Mouse (Mus musculus) ES-E14 (cell line): ENCODE measurements around the gene Nrxn3. TPM values are rescaled to one million over a fixed set of nuclear protein-coding genes. Genes with fewer than 3 reads are reported as not detected.

Experiments
- DNase-seq: peaks from one replicate; pipeline ENCODE4 v3.0.0-alpha.2; 2013; ENCODE audit warnings: low read depth, low spot score
- H3K27ac ChIP-seq: 2 replicates; pipeline ENCODE4 v1.5.1; 2012; ENCODE audit warnings: low read depth, mild to moderate bottlenecking, low read length, moderate library complexity, mixed read lengths; ENCODE audit not compliant: poor library complexity, insufficient read depth, severe bottlenecking
- H3K36me3 ChIP-seq: 2 replicates; pipeline ENCODE4 v1.6.1; 2012; ENCODE audit warnings: mild to moderate bottlenecking, low read length, moderate library complexity, mixed read lengths; ENCODE audit not compliant: control insufficient read depth, poor library complexity, insufficient read depth, severe bottlenecking
- H3K4me1 ChIP-seq, 2 experiments: fragments of 150-350 bp in 1 of 2; sonication (generic) in 1 of 2; 2 replicates each; pipeline ENCODE4 v1.6.1; 2012; ENCODE audit warnings: low read length in 2 of 2, mild to moderate bottlenecking in 1 of 2, mixed read lengths in 1 of 2; ENCODE audit not compliant: control insufficient read depth in 2 of 2, insufficient read depth in 2 of 2, poor library complexity in 1 of 2
- H3K4me3 ChIP-seq, 2 experiments: fragments of 150-350 bp in 1 of 2; sonication (generic) in 1 of 2; 2 replicates each; pipeline ENCODE4 v1.5.1; 2012; ENCODE audit warnings: low read length in 2 of 2, low read depth in 1 of 2, mild to moderate bottlenecking in 1 of 2, mixed read lengths in 1 of 2; ENCODE audit not compliant: insufficient read depth in 1 of 2, poor library complexity in 1 of 2, severe bottlenecking in 1 of 2
- H3K9ac ChIP-seq: 2 replicates; pipeline ENCODE4 v1.6.1; 2012; ENCODE audit warnings: low read depth, mild to moderate bottlenecking, low read length, mixed read lengths; ENCODE audit not compliant: poor library complexity, insufficient read depth, severe bottlenecking
- H3K9me3 ChIP-seq: fragments of 150-350 bp; sonication (generic); 2 replicates; pipeline ENCODE4 v1.6.1; 2012; ENCODE audit warnings: low read depth, mild to moderate bottlenecking, low read length; ENCODE audit not compliant: control insufficient read depth, insufficient read depth
- CHD2 ChIP-seq: IDR thresholded peaks from 2 replicates; pipeline ENCODE4 v1.6.1; 2014; ENCODE audit warnings: mild to moderate bottlenecking, low read depth, low read length, inconsistent platforms
- HCFC1 ChIP-seq: IDR thresholded peaks from 2 replicates; pipeline ENCODE4 v1.6.1; 2012; ENCODE audit warnings: low read length, inconsistent platforms, borderline replicate concordance; ENCODE audit not compliant: insufficient read depth
- MAFK ChIP-seq: IDR thresholded peaks from 2 replicates; pipeline ENCODE4 v1.6.1; 2014; ENCODE audit warnings: mild to moderate bottlenecking, low read depth, low read length, inconsistent platforms; ENCODE audit not compliant: insufficient read depth
- ZC3H11A ChIP-seq: IDR thresholded peaks from 2 replicates; pipeline ENCODE4 v1.6.1; 2012; ENCODE audit warnings: low read depth, mild to moderate bottlenecking, inconsistent platforms, low read length, borderline replicate concordance
- ZNF384 ChIP-seq: IDR thresholded peaks from 2 replicates; pipeline ENCODE4 v1.6.1; 2012; ENCODE audit warnings: low read depth, low read length, inconsistent platforms
- in situ Hi-C, 2 experiments: fragments of 600-800 bp; cut with MboI; formaldehyde crosslinking; loops; one replicate each; pipeline ENCODE4 v1.15.1; 2025; ENCODE audit warnings: low sequenced_read_pairs in 2 of 2, inconsistent platforms in 1 of 2; ENCODE audit not compliant: unreplicated experiment in 2 of 2
- total RNA-seq: library from RNA; depleted of rRNA; stranded (reverse); fragments of 300-350 nt; gene quantifications from 2 replicates; pipeline ENCODE4 v1.2.3, GENCODE M21; 2012

Nrxn3 gene
- total RNA-seq, 1 experiment, result 0.13 TPM

DNA sequence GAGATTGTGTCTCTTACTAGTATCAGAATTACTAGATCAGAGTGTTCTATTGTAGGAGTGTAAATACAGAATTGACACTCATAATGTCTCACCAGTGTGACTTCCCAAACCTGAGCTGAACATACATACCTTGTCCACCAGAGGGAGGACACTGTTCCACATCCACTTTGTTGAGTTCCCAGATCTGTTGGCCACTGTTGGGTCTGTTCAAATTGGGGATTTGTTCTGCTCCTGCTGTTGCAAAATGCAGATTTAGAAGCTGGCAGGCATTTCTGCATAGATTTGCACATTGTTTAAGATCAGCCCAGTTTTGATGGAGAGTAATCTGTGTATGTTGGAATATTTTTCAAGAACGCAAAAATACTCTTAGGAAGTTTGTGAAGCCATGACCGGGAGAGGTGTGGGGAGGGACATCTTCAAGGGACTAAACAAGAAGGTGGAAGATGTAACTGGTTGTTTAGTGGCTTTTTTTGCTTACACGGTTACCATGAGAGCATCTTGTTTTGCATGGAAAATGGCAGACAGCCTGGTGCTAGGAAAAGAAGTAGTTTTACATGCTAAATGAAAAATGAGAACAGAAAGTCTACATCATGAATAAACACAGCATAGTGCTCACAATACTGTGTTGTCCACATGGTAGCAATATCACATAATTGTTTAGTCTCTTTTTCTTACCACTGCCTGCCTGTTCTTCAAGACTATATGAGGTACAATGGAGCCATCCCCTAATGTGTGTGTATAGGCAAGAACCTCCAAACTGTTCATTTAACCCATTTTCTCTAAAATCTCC lies 609.0 kb downstream of the Nrxn3 start:
- Histone ChIP-seq H3K36me3 (no peaks in the 10 kb centered on the region), H3K9ac (no peak overlapping the region), H3K27ac (no peak overlapping the region), H3K4me1 (no peaks in the 10 kb centered on the region), H3K4me3 (no peak overlapping the region), H3K9me3 (no peaks in the 10 kb centered on the region)
- no peak for TF ChIP-seq MAFK
- TF ChIP-seq HCFC1, result no peak
- no peak for TF ChIP-seq ZNF384
- TF ChIP-seq CHD2, result no peak
- TF ChIP-seq ZC3H11A, result no peak
- in situ Hi-C loops, result no loop called here
- DNase-seq, result no peak

DNA sequence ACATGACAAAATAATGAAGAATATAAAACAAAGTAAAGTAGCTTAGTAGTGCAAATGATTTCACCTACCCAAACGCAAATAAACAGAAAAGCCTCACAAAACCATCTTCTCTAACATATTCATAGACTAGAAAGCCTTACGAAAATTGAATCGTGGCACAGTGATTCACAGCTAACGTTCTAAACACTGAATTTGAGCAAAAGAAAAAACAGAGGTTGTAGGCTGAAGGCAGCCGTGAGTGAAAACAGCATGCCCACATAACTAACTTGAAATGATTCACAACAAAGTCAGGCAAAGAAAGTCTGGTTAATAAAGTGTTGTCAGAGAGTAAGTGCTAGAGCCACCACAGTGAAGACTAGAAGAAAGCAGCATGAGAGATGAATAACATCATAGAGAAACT lies 610.8 kb downstream of the Nrxn3 start:
- in situ Hi-C loops, result no loop called here
- no peaks in the 10 kb centered on the region for H3K4me1 ChIP-seq

DNA sequence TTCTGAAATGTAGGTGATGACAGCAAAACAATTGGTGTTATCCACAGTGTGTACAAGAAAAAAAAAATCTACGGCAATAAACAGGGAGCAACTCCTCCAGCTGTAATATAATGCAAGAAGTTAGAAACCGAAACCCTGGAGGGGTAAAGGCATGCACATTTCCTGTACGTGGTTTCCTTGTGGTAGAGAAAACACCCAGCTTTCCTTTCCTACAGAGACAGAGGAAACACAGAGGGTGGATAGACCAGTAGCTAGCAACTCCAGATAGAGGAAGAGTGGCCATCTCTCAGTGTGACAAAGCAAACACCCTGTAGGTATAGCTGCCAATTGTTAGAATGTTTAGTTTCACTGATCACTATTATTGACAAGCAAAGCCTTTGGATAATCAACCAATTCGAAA lies 642.2 kb downstream of the Nrxn3 start:
- Histone ChIP-seq H3K27ac (no peak overlapping the region), H3K4me3 (no peak overlapping the region), H3K9me3 (no peaks in the 10 kb centered on the region), H3K36me3 (no peaks in the 10 kb centered on the region), H3K9ac (no peak overlapping the region), H3K4me1 (no peaks in the 10 kb centered on the region)
- in situ Hi-C loops, result no loop called here
- no peak for DNase-seq
- no peak for TF ChIP-seq ZC3H11A
- no peak for TF ChIP-seq HCFC1
- TF ChIP-seq CHD2, result no peak
- no peak for TF ChIP-seq ZNF384
- no peak for TF ChIP-seq MAFK

More for the DNA sequence above, 610.8 kb downstream of the Nrxn3 start:
- DNase-seq, result no peak
- H3K9me3 ChIP-seq, result no peaks in the 10 kb centered on the region
- no peak for TF ChIP-seq HCFC1
- no peak for TF ChIP-seq ZNF384
- no peak for TF ChIP-seq ZC3H11A
- no peak for TF ChIP-seq MAFK
- no peak for TF ChIP-seq CHD2
- H3K4me3 ChIP-seq, result no peak overlapping the region
- no peaks in the 10 kb centered on the region for H3K36me3 ChIP-seq
- no peak overlapping the region for H3K9ac ChIP-seq
- H3K27ac ChIP-seq, result no peak overlapping the region

DNA sequence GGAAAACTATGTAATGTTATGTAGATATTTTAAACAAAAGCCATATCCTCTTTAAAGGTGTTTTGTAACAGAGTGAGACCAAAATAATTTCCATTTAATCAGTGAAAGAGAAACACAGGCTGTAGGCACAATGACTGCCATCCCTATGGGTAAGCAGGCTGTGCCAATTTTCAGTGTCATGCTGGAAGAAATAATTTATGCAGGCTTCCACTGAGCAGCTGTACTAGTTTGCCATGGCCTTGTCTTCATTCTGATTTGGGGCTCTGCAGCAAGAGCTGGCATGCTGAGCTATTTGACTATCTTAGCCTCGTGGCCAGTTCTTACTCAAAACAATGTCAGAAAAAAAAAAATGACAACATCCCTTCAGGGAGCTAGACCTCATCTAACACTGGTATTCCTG lies 647.3 kb downstream of the Nrxn3 start:
- no peak for TF ChIP-seq HCFC1
- TF ChIP-seq CHD2, result no peak
- TF ChIP-seq MAFK, result no peak
- TF ChIP-seq ZNF384, result no peak
- TF ChIP-seq ZC3H11A, result no peak
- H3K4me1 ChIP-seq, result no peaks in the 10 kb centered on the region
- no peaks in the 10 kb centered on the region for H3K9me3 ChIP-seq
- H3K4me3 ChIP-seq, result no peak overlapping the region
- no peaks in the 10 kb centered on the region for H3K36me3 ChIP-seq
- in situ Hi-C loops, result no loop called here
- H3K9ac ChIP-seq, result no peak overlapping the region
- no peak for DNase-seq
- H3K27ac ChIP-seq, result no peak overlapping the region

DNA sequence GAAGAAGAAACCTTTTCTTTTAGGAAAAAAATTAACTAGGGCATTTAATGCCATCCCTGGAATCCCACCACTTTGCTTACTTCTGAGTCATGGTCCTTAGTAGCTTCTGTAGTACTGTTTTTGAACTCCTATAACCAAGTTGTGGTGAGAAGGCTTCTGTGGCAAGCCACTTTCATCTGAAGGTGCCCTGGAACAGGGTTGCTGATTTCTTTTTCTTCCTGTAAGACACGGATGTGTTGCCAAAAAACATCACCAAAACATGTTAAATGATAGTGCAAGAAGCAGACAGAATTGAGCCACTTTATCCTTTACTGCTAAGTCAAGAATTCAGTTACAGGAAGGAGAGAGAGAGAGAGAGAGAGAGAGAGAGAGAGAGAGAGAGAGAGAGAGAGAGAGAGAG lies 653.9 kb downstream of the Nrxn3 start:
- no peak for DNase-seq
- in situ Hi-C loops, result no loop called here
- no peaks in the 10 kb centered on the region for H3K9me3 ChIP-seq
- no peak overlapping the region for H3K27ac ChIP-seq
- H3K4me3 ChIP-seq, result no peak overlapping the region
- no peak overlapping the region for H3K9ac ChIP-seq
- H3K36me3 ChIP-seq, result no peaks in the 10 kb centered on the region
- H3K4me1 ChIP-seq, result no peaks in the 10 kb centered on the region
- no peak for TF ChIP-seq ZC3H11A
- TF ChIP-seq MAFK, result no peak
- no peak for TF ChIP-seq CHD2
- TF ChIP-seq HCFC1, result no peak
- no peak for TF ChIP-seq ZNF384
